Mouse (Mus musculus) A20 (cell line): ENCODE measurements around the gene Hormad2.

Source experiments
- DNase-seq: peaks from one replicate; pipeline ENCODE4 v3.0.0-alpha.2; 2011; ENCODE audit warnings: low read depth, low spot score

Gene Hormad2

GRCm38 (mm10) chr11:4446195-4446868, 5.4 kb upstream of the Hormad2 start:
- no peak for DNase-seq

- DNase-seq, result no peak
Measured at GRCm38 (mm10) chr11:4442280-4442679, 1.4 kb upstream of the Hormad2 start.

- no peak for DNase-seq
Measured at GRCm38 (mm10) chr11:4438211-4438610, 2.7 kb downstream of the Hormad2 start.

- no peak for DNase-seq
Measured at GRCm38 (mm10) chr11:4437318-4437717, 3.6 kb downstream of the Hormad2 start.

- peak; percentile 49 for DNase-seq
Measured at GRCm38 (mm10) chr11:4436631-4437030, 4.3 kb downstream of the Hormad2 start.

GRCm38 (mm10) chr11:4434461-4434860, 6.4 kb downstream of the Hormad2 start:
- no peak for DNase-seq

- DNase-seq, result no peak
Measured at GRCm38 (mm10) chr11:4423818-4424217, 17.1 kb downstream of the Hormad2 start.

- DNase-seq, result no peak
Measured at GRCm38 (mm10) chr11:4422494-4423425, 18.1 kb downstream of the Hormad2 start.

- DNase-seq, result peak; percentile 41
Measured at GRCm38 (mm10) chr11:4421933-4422488, 18.9 kb downstream of the Hormad2 start.

GRCm38 (mm10) chr11:4417986-4418385, 22.9 kb downstream of the Hormad2 start:
- no peak for DNase-seq

GRCm38 (mm10) chr11:4412294-4412693, 28.6 kb downstream of the Hormad2 start:
- no peak for DNase-seq

- no peak for DNase-seq
Measured at GRCm38 (mm10) chr11:4404277-4404676, 36.6 kb downstream of the Hormad2 start.

GRCm38 (mm10) chr11:4403381-4403780, 37.5 kb downstream of the Hormad2 start:
- no peak for DNase-seq

GRCm38 (mm10) chr11:4401251-4401650, 39.7 kb downstream of the Hormad2 start:
- DNase-seq, result no peak

GRCm38 (mm10) chr11:4394226-4394625, 46.7 kb downstream of the Hormad2 start:
- no peak for DNase-seq

GRCm38 (mm10) chr11:4388018-4388417, 52.9 kb downstream of the Hormad2 start:
- no peak for DNase-seq

- no peak for DNase-seq
Measured at GRCm38 (mm10) chr11:4382321-4382720, 58.6 kb downstream of the Hormad2 start.

- DNase-seq, result no peak
Measured at GRCm38 (mm10) chr11:4379857-4380256, 61.0 kb downstream of the Hormad2 start.

- DNase-seq, result no peak
Measured at GRCm38 (mm10) chr11:4366389-4366788, 74.5 kb downstream of the Hormad2 start.

GRCm38 (mm10) chr11:4355430-4355829, 85.5 kb downstream of the Hormad2 start:
- DNase-seq, result no peak

GRCm38 (mm10) chr11:4352637-4353036, 88.3 kb downstream of the Hormad2 start:
- DNase-seq, result no peak

- DNase-seq, result no peak
Measured at GRCm38 (mm10) chr11:4343926-4344325, 97.0 kb downstream of the Hormad2 start.
